Comparison of ENCODE assay signal across 8 mouse cellular contexts in the genomic region with DNA sequence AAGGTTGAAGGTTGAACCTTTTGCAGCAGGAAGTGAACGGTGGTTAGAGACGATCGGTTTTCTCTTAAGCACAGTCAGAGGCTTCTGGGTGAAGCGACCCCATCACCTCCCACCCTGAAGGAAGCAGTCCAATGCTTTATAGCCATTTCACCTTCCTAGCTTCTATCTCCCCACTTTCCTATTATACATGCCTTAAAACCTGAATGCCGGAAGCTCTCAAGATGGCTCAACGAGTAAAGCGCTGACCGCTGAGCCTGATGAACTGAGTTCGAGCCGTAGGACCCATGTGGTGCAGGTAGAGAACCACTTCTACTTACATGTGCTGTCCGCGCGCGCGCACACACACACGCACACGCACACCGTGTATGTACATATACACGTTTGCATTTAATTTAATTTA. TPM values are rescaled to one million over a fixed set of nuclear protein-coding genes. Genes with fewer than 3 reads are reported as not detected.
DNase-seq lines count a peak whose midpoint lies in the region; ATAC-seq and TF ChIP-seq lines count a peak whose summit lies in the region.

No protein-coding gene starts in this region.

- TF ChIP-seq POLR2A in heart, adult 2 months (IDR thresholded peaks at IDR 0.05; ENCODE audit: insufficient read depth, low read depth, low read length), result no peak

- H3K4me3 ChIP-seq in heart, embryonic 11.5 days (ENCODE audit: low read depth, low read length), result peak overlapping the region; percentile 30
- no peak overlapping the region for H3K4me3 ChIP-seq in heart, adult 2 months
- no peak overlapping the region for H3K4me3 ChIP-seq in hindbrain, embryonic 14.5 days (replicated peaks; ENCODE audit: low read length)
- H3K4me3 ChIP-seq in midbrain, embryonic 14.5 days (replicated peaks; ENCODE audit: low read depth, low read length), result 0 out of 2 replicates have a peak overlapping the region, but pooled peaks have one; percentile 7

- no peaks in the 10 kb centered on the region for H3K4me1 ChIP-seq in heart, embryonic 11.5 days (ENCODE audit: control insufficient read depth, insufficient read depth, low read length)
- H3K4me1 ChIP-seq in heart, adult 2 months (ENCODE audit: control insufficient read depth, insufficient read depth, low read length), result peaks cover 5% of the 10 kb centered on the region
- H3K4me1 ChIP-seq in hindbrain, embryonic 14.5 days (replicated peaks; ENCODE audit: control insufficient read depth, insufficient read depth, low read length), result peaks cover 14% of the 10 kb centered on the region; the same call in 1 of the 2 replicates
- H3K4me1 ChIP-seq in midbrain, embryonic 14.5 days (ENCODE audit: control insufficient read depth, insufficient read depth, low read length), result peaks cover 10% of the 10 kb centered on the region

- 0 out of 2 replicates have a peak, but pooled peaks cover 3% of the 10 kb centered on the region for H3K27me3 ChIP-seq in heart, embryonic 11.5 days (ENCODE audit: control insufficient read depth, insufficient read depth, low read length)
- H3K27me3 ChIP-seq in heart, adult 2 months (ENCODE audit: control insufficient read depth, insufficient read depth, low read length), result peaks cover 2% of the 10 kb centered on the region; the same call in 1 of the 2 replicates
- 0 out of 2 replicates have a peak, but pooled peaks cover 4% of the 10 kb centered on the region for H3K27me3 ChIP-seq in hindbrain, embryonic 14.5 days (ENCODE audit: control insufficient read depth, insufficient read depth, low read length)
- H3K27me3 ChIP-seq in midbrain, embryonic 14.5 days (ENCODE audit: control insufficient read depth, insufficient read depth, low read length), result no peaks in the 10 kb centered on the region

- DNase-seq in heart, adult 2 months, result no peak
- peak; percentile 41 for DNase-seq in T-cell, adult 2 months (ENCODE audit: low spot score)
- no peak for DNase-seq in hindbrain, embryonic 14.5 days (ENCODE audit: low spot score)
- DNase-seq in midbrain, embryonic 14.5 days, result peak; percentile 43
- DNase-seq in gastrocnemius, postnatal 4 days (ENCODE audit: low spot score in 2 of 2), result no peak
- no peak for DNase-seq in adrenal gland, postnatal 25 days
- no peak for DNase-seq in ovary, adult 18-20 months (ENCODE audit: low spot score)

- no peaks in the 10 kb centered on the region for H3K36me3 ChIP-seq in heart, embryonic 11.5 days (ENCODE audit: control insufficient read depth, insufficient read depth, low read length)
- no peaks in the 10 kb centered on the region for H3K36me3 ChIP-seq in heart, adult 2 months (ENCODE audit: control insufficient read depth, insufficient read depth, low read length)
- no peaks in the 10 kb centered on the region for H3K36me3 ChIP-seq in hindbrain, embryonic 14.5 days (replicated peaks; ENCODE audit: control insufficient read depth, insufficient read depth)
- H3K36me3 ChIP-seq in midbrain, embryonic 14.5 days (ENCODE audit: control insufficient read depth, insufficient read depth, low read length), result no peaks in the 10 kb centered on the region

- peak overlapping the region; percentile 61 for H3K4me2 ChIP-seq in heart, embryonic 11.5 days
- peak overlapping the region; percentile 40 for H3K4me2 ChIP-seq in hindbrain, embryonic 14.5 days (replicated peaks)
- peak overlapping the region; percentile 39 for H3K4me2 ChIP-seq in midbrain, embryonic 14.5 days (ENCODE audit: low read length)

- ATAC-seq in heart, embryonic 11.5 days (replicated peaks; ENCODE audit: insufficient number of reproducible peaks, low FRiP score, low TSS enrichment), result no peak
- ATAC-seq in hindbrain, embryonic 14.5 days (ENCODE audit: low FRiP score), result no peak; the same call in 1 of the 2 replicates
- no peak for ATAC-seq in midbrain, embryonic 14.5 days (ENCODE audit: low FRiP score, low TSS enrichment)

- 27% methylated on average over 19 of the region's 19 CpGs for WGBS in heart, embryonic 11.5 days (ENCODE audit: insufficient replicate concordance)
- 28% methylated on average over 19 of the region's 19 CpGs for WGBS in heart, adult 2 months
- WGBS in hindbrain, embryonic 14.5 days, result 28% methylated on average over 19 of the region's 19 CpGs
- 34% methylated on average over 19 of the region's 19 CpGs for WGBS in midbrain, embryonic 14.5 days

- peak overlapping the region; percentile 49; the same call in 1 of the 2 replicates for H3K9ac ChIP-seq in heart, embryonic 11.5 days (ENCODE audit: low read depth, low read length)
- no peak overlapping the region for H3K9ac ChIP-seq in heart, adult 2 months (ENCODE audit: low read depth, low read length)
- no peak overlapping the region for H3K9ac ChIP-seq in hindbrain, embryonic 14.5 days
- no peak overlapping the region for H3K9ac ChIP-seq in midbrain, embryonic 14.5 days (replicated peaks; ENCODE audit: low read length)

- H3K79me2 ChIP-seq in heart, adult 2 months (replicated peaks; ENCODE audit: control insufficient read depth, insufficient read depth, low read length), result no peaks in the 10 kb centered on the region

- no peak overlapping the region for H3K27ac ChIP-seq in heart, embryonic 11.5 days (ENCODE audit: low read depth, low read length)
- H3K27ac ChIP-seq in heart, adult 2 months, result no peak overlapping the region
- H3K27ac ChIP-seq in hindbrain, embryonic 14.5 days, result no peak overlapping the region
- no peak overlapping the region for H3K27ac ChIP-seq in midbrain, embryonic 14.5 days (replicated peaks; ENCODE audit: low read depth, low read length)

- no peak for TF ChIP-seq CTCF in heart, adult 2 months (IDR thresholded peaks at IDR 0.05)

- no peaks in the 10 kb centered on the region for H3K9me3 ChIP-seq in heart, embryonic 11.5 days (replicated peaks; ENCODE audit: control insufficient read depth, low read length)
- no peaks in the 10 kb centered on the region for H3K9me3 ChIP-seq in hindbrain, embryonic 14.5 days (ENCODE audit: control insufficient read depth, low read length)
- H3K9me3 ChIP-seq in midbrain, embryonic 14.5 days (ENCODE audit: control insufficient read depth, low read length), result no peaks in the 10 kb centered on the region

- no peak for TF ChIP-seq EP300 in heart, adult 2 months (IDR thresholded peaks at IDR 0.05; ENCODE audit: insufficient read depth, low read depth, low read length)

- intact Hi-C loops in heart, adult 2 months (cut with DNase I), result no loop called here

RNA-seq across cellular contexts. Expression of a gene that starts 35.4 kb away (rescaled TPM):
- 7.4 and 8.0 TPM in 2 replicates for polyA plus RNA-seq in heart, embryonic 11.5 days (2014; fragmentation: Nextera tagmentation; extraction: Ambion mirVana)
- total RNA-seq in heart, adult 2 months (2021), result 1 to 10 TPM; 7.4 to 9.4 TPM
- polyA plus RNA-seq in heart, adult 2 months (2012; rRNA removed), result 2.6 and 2.8 TPM in 2 replicates
- polyA plus RNA-seq in hindbrain, embryonic 14.5 days (2014; fragmentation: Nextera tagmentation; extraction: Ambion mirVana), result 6.9 and 7.0 TPM in 2 replicates
- 7.7 and 9.8 TPM in 2 replicates for polyA plus RNA-seq in midbrain, embryonic 14.5 days (2014; fragmentation: Nextera tagmentation; extraction: Ambion mirVana)
- 10 to 100 TPM; 22.4 to 24.1 TPM for total RNA-seq in gastrocnemius, postnatal 4 days (2021)
- 21.6 and 22.7 TPM in 2 replicates for total RNA-seq in adrenal gland, postnatal 25 days (2021)

Comparison
In these comparisons a context has a peak if more than half of its experiments do, and no peak if none do; other contexts are left out.
1. H3K4me3 ChIP-seq: peak in heart, embryonic 11.5 days (single experiment) and midbrain, embryonic 14.5 days (single experiment); none in heart, adult 2 months (single experiment) and hindbrain, embryonic 14.5 days (single experiment).
2. DNase-seq: peak in T-cell, adult 2 months (single experiment) and midbrain, embryonic 14.5 days (single experiment); none in heart, adult 2 months (0 of 2), hindbrain, embryonic 14.5 days (single experiment), gastrocnemius, postnatal 4 days (0 of 2), adrenal gland, postnatal 25 days (single experiment) and ovary, adult 18-20 months (single experiment).
3. Peak in every context shown above with its lines, with median percentiles within 50 percentile points of each other: H3K4me2 ChIP-seq.